Mouse (Mus musculus) embryonic facial prominence, embryonic 12.5 days (tissue): ENCODE measurements around the gene Gm49353. TPM values are rescaled to one million over a fixed set of nuclear protein-coding genes. Genes with fewer than 3 reads are reported as not detected.
A peak's percentile ranks its signal among the peaks of the same experiment; 100 is the strongest.

Experiments used
- ATAC-seq: fragments of 200-750 bp; cut with Nextera tagmentation; 2 replicates; pipeline ENCODE4 v1.8.0; 2017; ENCODE audit not compliant: insufficient number of reproducible peaks, insufficient read depth, low FRiP score, low TSS enrichment
- H3K27ac ChIP-seq: fragments of 300-500 bp; sonication (generic); 2 replicates; pipeline ENCODE4 v1.5.1; 2016; ENCODE audit warnings: mild to moderate bottlenecking
- H3K27me3 ChIP-seq: fragments of 300-500 bp; sonication (generic); 2 replicates; pipeline ENCODE4 v1.6.1; 2016; ENCODE audit warnings: mild to moderate bottlenecking, moderate library complexity
- H3K36me3 ChIP-seq: fragments of 300-500 bp; sonication (generic); 2 replicates; pipeline ENCODE4 v1.6.1; 2016; ENCODE audit warnings: mild to moderate bottlenecking
- H3K4me1 ChIP-seq: fragments of 300-500 bp; sonication (generic); 2 replicates; pipeline ENCODE4 v1.6.1; 2016
- H3K4me2 ChIP-seq: fragments of 300-500 bp; sonication (generic); replicated peaks from 2 replicates; pipeline ENCODE4 v1.6.1; 2016; ENCODE audit warnings: mild to moderate bottlenecking, moderate library complexity
- H3K4me3 ChIP-seq: fragments of 300-500 bp; sonication (generic); 2 replicates; pipeline ENCODE4 v1.5.1; 2016; ENCODE audit warnings: mild to moderate bottlenecking
- H3K9ac ChIP-seq: fragments of 300-500 bp; sonication (generic); 2 replicates; pipeline ENCODE4 v1.6.1; 2016; ENCODE audit warnings: mild to moderate bottlenecking, moderate library complexity
- H3K9me3 ChIP-seq: fragments of 300-500 bp; sonication (generic); 2 replicates; pipeline ENCODE4 v1.6.1; 2016; ENCODE audit warnings: mild to moderate bottlenecking, moderate library complexity
- WGBS: fragments of 180-500 bp; shearing (Covaris S2); methylation state at CpG from one replicate; pipeline ENCODE4 v1.1.7; 2016; 5-methylcytosine and 5-hydroxymethylcytosine counted together
- polyA plus RNA-seq: library from polyadenylated mRNA; unstranded; fragments of >200 nt; fragmentation: Nextera tagmentation; extraction: Ambion mirVana; gene quantifications from 2 replicates; pipeline ENCODE4 v1.2.1, GENCODE M21; 2016

Gene Gm49353
- polyA plus RNA-seq, 1 experiment from 2014 or later: 0.61 TPM

GRCm38 (mm10) chr10:29206730-29207129 lies 8.0 kb downstream of the Gm49353 start:
- Histone ChIP-seq H3K4me3 (no peak overlapping the region), H3K36me3 (no peaks in the 10 kb centered on the region), H3K27me3 (no peaks in the 10 kb centered on the region), H3K9me3 (no peaks in the 10 kb centered on the region), H3K4me1 (0 out of 2 replicates have a peak, but pooled peaks cover 5% of the 10 kb centered on the region), H3K27ac (no peak overlapping the region), H3K9ac (no peak overlapping the region), H3K4me2 (no peak overlapping the region)
- no peak for ATAC-seq

- no peak for ATAC-seq
- H3K4me2 ChIP-seq: no peak overlapping the region
- WGBS: 33% methylated on average over 3 of the region's 3 CpGs
- 0 out of 2 replicates have a peak, but pooled peaks cover 5% of the 10 kb centered on the region for H3K4me1 ChIP-seq
- no peak overlapping the region for H3K4me3 ChIP-seq
- H3K27ac ChIP-seq: no peak overlapping the region
- no peaks in the 10 kb centered on the region for H3K9me3 ChIP-seq
- H3K27me3 ChIP-seq: no peaks in the 10 kb centered on the region
- H3K9ac ChIP-seq: no peak overlapping the region
- no peaks in the 10 kb centered on the region for H3K36me3 ChIP-seq
Measured at GRCm38 (mm10) chr10:29208735-29209134, 10.0 kb downstream of the Gm49353 start.

GRCm38 (mm10) chr10:29211453-29211852 lies 12.7 kb downstream of the Gm49353 start, which contains the start of gene 9330159F19Rik:
Gene 9330159F19Rik (plus strand): TSS chr10:29211606.
- Histone ChIP-seq H3K4me2 (peak within 1 kb of the TSS; percentile 9; the same call in 1 of the 2 replicates), H3K27ac (0 out of 2 replicates have a peak within 1 kb of the TSS, but pooled peaks have one; percentile 25), H3K27me3 (no peaks in the 10 kb centered on the region), H3K4me1 (0 out of 2 replicates have a peak, but pooled peaks cover 5% of the 10 kb centered on the region), H3K9me3 (no peaks in the 10 kb centered on the region), H3K36me3 (no peaks in the 10 kb centered on the region), H3K9ac (no peak within 1 kb of the TSS), H3K4me3 (no peak within 1 kb of the TSS)
- WGBS: 15% methylated on average over 4 of the region's 4 CpGs
- ATAC-seq: peak; percentile 93

DNA sequence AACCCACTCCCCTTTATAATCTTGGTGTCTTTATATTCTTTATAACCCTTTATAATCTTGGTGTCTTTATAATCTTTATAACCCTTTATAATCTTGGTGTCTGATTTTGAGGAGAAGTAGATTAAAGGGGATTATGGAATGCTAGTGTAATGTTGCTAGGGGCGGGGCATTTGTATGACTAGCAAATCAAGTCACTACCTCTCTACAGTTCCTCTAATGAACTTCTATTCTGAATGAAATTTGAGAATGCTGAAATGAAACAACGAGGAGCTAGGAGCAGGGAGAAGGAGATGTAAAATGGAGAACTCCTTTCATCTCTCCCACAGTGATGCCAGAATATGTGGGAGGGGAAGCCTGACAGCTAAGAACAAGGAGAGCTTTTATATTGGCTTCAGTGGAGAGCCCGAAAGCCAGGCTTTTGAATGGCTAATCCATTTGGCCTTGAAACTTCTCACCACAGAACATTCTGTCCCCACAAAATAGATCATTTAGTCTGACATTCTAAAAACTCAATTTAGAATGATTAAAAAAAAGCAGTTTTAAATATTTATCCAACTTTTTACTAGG lies 14.9 kb downstream of the Gm49353 start:
- 38% methylated on average over 3 of the region's 3 CpGs for WGBS
- Histone ChIP-seq H3K4me3 (no peak overlapping the region), H3K9ac (no peak overlapping the region), H3K9me3 (no peaks in the 10 kb centered on the region), H3K36me3 (no peaks in the 10 kb centered on the region), H3K4me2 (no peak overlapping the region), H3K27ac (no peak overlapping the region), H3K4me1 (0 out of 2 replicates have a peak, but pooled peaks cover 5% of the 10 kb centered on the region), H3K27me3 (no peaks in the 10 kb centered on the region)
- ATAC-seq: no peak

DNA sequence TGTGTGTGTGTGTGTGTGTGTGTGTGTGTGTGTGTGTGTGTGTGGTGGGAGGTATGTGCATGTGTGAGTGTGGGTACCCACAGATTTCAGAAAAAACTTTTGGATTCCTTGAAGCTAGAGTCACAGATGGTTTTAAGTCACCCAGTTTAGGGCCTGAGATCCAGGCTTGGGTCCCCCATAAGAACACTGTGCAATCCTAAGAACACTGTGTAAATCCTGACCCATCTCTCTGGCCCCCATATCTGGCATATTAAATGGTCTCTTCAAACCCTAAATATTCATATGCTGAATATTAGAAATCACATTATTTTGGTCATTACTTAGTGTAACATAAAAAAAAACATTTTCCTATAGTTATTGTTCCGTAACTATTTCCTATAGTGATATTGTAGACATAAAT lies 18.2 kb downstream of the Gm49353 start:
- WGBS: 90% methylated on average over 1 of the region's 1 CpGs
- no peaks in the 10 kb centered on the region for H3K4me1 ChIP-seq
- no peak for ATAC-seq
- H3K9me3 ChIP-seq: no peaks in the 10 kb centered on the region
- H3K4me2 ChIP-seq: no peak overlapping the region
- no peaks in the 10 kb centered on the region for H3K27me3 ChIP-seq
- no peak overlapping the region for H3K27ac ChIP-seq
- no peaks in the 10 kb centered on the region for H3K36me3 ChIP-seq
- no peak overlapping the region for H3K9ac ChIP-seq
- H3K4me3 ChIP-seq: no peak overlapping the region

DNA sequence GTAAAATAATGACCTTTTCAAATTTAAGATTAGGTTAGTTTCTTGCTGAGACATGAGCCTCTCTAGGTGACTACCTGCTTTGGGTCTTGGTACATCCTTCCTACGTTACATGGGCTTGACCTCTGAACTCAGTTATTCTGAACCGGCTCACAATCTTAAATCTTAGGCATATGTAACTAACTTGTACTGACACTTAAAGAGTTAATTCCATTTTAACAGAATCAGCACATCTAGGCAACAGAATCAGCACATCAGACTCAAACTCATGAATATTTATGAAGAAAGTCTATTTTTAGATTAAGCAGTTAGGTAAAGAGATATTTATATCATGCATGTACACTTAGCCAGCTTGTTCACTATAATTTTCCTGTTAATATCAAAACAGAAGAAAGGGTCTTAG lies 18.7 kb downstream of the Gm49353 start:
- H3K4me1 ChIP-seq: no peaks in the 10 kb centered on the region
- no peak overlapping the region for H3K9ac ChIP-seq
- 57% methylated on average over 2 of the region's 2 CpGs for WGBS
- H3K36me3 ChIP-seq: no peaks in the 10 kb centered on the region
- no peak overlapping the region for H3K4me2 ChIP-seq
- no peak overlapping the region for H3K4me3 ChIP-seq
- H3K27me3 ChIP-seq: no peaks in the 10 kb centered on the region
- H3K27ac ChIP-seq: no peak overlapping the region
- ATAC-seq: no peak
- H3K9me3 ChIP-seq: no peaks in the 10 kb centered on the region

DNA sequence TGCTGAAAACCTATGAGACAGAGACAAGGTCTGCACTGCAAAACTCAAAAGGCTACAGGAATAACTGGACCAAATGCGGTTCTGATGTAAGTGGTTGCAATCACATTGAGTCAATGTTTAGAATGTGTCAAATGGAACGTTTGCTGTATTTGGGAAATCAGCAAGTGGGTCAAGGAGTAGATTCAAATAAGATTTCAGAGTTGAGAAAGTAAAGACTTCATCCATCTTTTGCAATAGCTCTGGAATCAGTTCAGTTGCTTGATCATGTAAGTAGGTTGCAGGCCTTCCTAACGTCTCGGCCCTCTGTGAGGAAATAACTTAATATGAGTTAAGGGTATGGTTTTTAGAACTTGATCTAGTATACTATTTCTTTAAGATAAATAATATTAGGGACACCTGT lies 26.6 kb downstream of the Gm49353 start:
- H3K4me2 ChIP-seq: no peak overlapping the region
- no peak overlapping the region for H3K9ac ChIP-seq
- 83% methylated on average over 4 of the region's 4 CpGs for WGBS
- H3K27ac ChIP-seq: no peak overlapping the region
- H3K36me3 ChIP-seq: no peaks in the 10 kb centered on the region
- no peak for ATAC-seq
- no peaks in the 10 kb centered on the region for H3K9me3 ChIP-seq
- H3K27me3 ChIP-seq: no peaks in the 10 kb centered on the region
- no peaks in the 10 kb centered on the region for H3K4me1 ChIP-seq
- H3K4me3 ChIP-seq: no peak overlapping the region

DNA sequence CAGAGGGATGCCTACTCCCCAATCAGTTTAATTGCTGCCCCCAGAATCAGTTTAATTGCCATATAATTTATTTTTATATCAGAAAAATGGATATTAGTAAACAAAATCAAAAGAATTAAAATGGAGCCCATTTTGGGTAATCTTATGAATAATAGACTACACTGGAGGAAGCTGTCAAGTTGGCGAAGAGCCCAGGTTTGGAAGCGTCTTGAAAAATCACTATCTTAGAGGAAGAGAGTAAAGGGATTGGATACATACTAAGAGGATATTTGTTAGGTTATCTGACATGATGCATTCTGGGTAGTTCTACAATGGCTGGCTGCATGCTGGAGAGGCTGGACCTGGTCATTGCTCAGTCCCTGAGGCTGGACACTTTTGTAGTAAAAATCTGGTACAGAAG lies 32.5 kb downstream of the Gm49353 start:
- Histone ChIP-seq H3K4me3 (no peak overlapping the region), H3K9me3 (no peaks in the 10 kb centered on the region), H3K4me1 (no peaks in the 10 kb centered on the region), H3K27me3 (no peaks in the 10 kb centered on the region), H3K4me2 (no peak overlapping the region), H3K9ac (no peak overlapping the region), H3K36me3 (no peaks in the 10 kb centered on the region), H3K27ac (no peak overlapping the region)
- 93% methylated on average over 2 of the region's 2 CpGs for WGBS
- no peak for ATAC-seq

Other genes with a start within 250 kb of the Gm49353 start
- not detected in 2 replicates for gene 2310057J18Rik, start 212.7 kb upstream of the Gm49353 start, polyA plus RNA-seq
- gene Soga3, start 55.1 kb upstream of the Gm49353 start, polyA plus RNA-seq: 7.7 and 10.2 TPM in 2 replicates
- gene 9330159F19Rik, start 12.7 kb downstream of the Gm49353 start, polyA plus RNA-seq: 1.3 and 1.9 TPM in 2 replicates
- 17.2 and 19.7 TPM in 2 replicates for gene Echdc1, start 114.2 kb downstream of the Gm49353 start, polyA plus RNA-seq
- gene Rnf146, start 163.5 kb downstream of the Gm49353 start, polyA plus RNA-seq: 49.6 and 51.9 TPM in 2 replicates